Mouse (Mus musculus) ZHBTc4 (cell line): Measurements from ENCODE around the gene Areg.

Experiments used
- DNase-seq: peaks from one replicate; pipeline ENCODE4 v3.0.0-alpha.2; 2011; ENCODE audit warnings: low read depth, low spot score

The Areg gene

DNA sequence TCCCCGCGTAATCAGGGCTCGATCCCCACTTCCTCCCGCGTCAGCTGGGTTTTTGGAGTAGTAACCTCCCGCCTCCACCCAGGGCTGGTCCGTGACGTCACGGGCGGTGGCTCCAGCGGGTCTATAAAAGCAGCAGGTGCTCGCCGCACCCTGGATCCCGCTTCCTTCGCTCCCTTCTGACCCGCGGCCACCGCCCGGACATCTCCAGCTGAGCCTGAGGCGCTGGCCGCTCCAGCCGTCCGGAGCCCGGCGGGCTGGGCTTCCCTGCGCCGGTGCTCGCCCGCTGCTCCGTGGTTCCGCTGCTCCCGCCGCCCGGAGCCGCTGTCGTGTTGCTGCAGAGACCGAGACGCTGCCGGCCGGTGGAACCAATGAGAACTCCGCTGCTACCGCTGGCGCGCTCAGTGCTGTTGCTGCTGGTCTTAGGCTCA, at the start of gene Areg:
Areg (plus strand) TSS at position 154 of the 428 bp plus-strand sequence.
- peak; percentile 63 for DNase-seq

DNA sequence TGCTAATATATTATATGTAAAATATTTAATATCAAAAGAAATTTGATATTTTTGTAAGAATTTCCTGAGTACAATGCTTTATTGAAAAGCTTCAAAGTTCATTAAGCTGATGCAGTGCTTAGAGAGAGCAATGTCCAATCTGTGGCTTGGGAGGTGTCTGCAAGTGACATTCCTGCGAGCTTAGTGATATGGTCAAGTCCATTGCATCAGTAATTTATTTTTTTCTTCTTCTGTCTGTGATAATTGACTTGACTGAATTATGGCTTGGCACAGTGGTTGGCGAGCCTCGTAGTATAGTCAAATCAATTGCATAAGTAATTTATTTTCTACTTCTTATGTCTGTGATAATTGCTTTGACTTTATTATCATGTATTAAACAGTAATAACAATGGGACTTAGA, 49.1 kb upstream of the Areg start:
- DNase-seq: no peak

DNA sequence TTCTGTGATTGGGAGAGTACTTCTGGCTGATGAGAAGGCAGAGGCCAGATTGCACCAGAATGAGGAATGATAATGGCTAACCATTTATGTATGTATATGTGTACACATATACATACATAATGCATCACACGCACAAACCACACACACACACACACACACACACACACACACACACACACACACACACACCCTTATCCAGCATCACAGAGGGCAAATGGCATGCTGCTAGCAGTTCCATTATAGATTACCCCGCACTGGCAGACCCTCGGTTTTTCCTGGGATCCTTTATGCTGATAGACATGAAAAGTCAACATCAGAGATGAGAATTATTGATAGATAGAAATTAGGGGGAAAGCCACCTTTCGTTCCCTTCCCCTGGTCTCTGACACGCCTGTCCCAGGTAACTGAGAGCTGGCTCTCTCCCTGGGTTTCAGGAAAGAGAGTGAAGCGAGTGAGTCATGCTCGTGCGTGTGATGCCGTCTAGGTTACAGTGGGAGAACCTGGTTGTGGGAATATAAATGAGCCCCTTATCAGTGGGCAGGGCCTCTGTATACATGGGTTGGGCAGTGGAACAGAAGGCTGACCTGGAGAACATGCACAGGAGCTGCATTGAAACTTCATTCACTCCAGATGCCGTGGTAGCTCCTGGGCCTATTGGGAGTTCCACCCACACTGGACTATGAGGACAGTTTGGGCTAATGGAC, 41.3 kb upstream of the Areg start:
- DNase-seq: no peak

DNA sequence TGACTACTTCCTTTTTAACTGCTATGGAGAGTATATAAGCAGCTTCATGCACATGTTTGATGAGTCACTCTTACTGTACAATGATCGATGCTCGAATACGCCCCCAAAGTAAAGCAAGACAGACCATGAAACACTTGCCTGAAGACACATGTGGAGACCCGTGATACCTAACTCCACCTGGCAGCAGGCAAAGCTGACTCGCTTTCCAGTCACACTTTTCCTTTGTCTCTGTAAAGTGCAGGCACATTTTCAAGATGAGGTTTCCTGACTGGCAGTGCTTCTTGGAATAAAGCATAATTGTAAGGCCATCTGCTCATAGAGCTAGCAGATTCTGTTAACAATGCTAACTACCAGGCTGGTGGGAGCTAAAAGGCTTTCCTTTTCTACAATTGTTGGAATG, 37.7 kb upstream of the Areg start:
- no peak for DNase-seq

DNA sequence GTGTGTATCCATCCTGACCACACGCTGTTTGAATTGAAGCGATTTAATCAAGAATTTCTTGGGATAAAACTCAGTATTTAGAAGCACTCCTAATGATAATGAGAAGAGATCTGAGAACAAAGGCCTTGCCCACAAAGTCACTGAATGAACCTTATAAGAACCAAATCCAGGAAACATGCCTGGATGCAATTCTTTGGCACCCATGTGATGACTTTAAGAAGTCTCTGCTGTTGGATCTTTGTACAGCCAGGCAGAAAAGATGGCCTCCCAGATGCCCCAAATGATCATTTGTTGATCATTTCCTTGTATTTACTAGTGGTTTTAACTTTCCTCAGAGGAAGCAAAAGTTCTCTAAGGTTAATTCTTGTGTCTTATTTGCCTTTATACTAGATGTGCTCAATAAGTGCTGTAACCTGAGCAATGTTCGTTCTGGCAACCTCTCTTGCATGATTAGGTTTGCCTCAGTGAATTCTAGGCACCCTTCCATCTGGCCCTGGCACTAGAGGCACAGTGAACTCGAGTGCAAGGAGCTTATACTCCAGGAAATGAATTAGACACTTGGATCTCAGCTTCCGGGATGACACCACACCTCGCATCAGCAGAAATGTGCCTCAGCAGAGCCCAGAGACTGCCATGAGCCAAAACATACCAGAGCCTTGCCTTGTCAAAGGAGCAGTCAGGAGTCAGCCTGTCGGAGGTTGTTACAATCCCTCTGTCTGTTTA, 35.3 kb upstream of the Areg start:
- DNase-seq: no peak

GRCm38 (mm10) chr5:91106248-91106647, 33.2 kb upstream of the Areg start:
- DNase-seq: no peak

DNA sequence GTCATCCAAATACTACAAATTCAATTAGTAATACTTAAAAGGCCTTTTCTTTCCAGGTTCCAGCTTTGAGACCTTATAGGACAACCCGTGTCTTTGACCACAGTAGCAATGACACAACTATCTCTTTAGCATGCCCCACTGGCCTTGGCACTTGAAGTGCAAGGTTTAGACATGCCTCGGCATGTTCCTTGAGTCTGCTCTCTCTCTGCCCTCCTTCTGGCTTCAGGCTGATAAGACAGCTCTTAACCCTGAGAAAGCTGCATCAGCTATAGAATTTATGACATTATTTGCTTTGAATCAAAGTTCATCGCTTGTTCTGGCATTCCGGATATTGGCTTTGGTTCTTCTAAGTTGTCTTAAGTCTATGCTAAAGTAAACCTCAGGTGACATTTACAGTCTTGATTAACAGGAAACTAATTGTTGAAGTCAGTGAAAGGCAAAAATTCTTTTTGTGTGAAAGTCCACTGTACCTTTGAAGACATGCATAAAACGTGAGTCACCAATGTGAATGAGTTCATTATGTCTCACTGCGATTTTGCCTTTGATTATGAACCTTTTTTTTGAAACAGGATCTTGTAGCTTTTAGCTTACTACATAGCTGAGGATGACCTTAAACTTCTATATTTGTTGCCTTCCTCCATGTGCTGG, 29.3 kb upstream of the Areg start:
- peak; percentile 22 for DNase-seq

- no peak for DNase-seq
Observed at GRCm38 (mm10) chr5:91111019-91111418, 28.4 kb upstream of the Areg start.

- no peak for DNase-seq
Observed at GRCm38 (mm10) chr5:91113967-91114366, 25.4 kb upstream of the Areg start.

- no peak for DNase-seq
Observed at GRCm38 (mm10) chr5:91114574-91114973, 24.8 kb upstream of the Areg start.

- no peak for DNase-seq
Observed at GRCm38 (mm10) chr5:91118618-91119017, 20.8 kb upstream of the Areg start.

DNA sequence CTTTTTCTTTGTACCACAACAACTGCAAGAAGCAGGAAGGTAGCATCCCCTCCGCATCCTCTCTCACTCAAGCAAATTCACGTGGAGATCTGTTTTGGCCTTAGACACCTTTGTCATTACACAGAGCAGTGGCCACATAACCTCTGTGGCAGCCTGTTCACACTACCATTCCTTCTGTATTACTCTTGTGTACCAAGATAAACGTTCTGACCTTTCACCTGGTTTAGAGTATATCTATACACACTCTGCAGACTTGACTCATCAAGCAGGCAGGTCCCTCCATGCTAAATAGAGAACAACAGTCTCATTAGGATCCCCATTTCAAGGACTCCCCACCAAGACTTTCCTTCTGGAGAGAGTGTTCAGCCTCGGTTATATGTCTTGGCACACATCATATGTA, 16.0 kb upstream of the Areg start:
- DNase-seq: no peak

DNA sequence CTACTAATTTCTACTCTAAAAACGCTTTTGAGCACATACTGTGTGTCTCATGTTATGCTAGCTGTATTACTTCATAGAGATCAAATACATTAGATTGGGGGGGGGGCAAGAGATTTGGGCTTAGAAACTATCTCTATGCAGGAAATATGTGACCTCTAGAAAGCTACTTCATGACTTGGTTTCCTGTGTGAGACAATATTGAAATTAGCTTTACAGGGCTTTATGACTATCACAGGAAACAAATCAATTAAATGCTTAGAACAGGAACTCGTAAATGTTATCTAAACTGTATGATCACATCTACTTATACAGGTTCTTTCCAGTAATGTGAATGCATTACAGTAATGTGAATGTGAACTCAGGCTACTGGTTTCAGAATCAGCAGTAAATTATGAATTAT, 15.3 kb upstream of the Areg start:
- no peak for DNase-seq

- no peak for DNase-seq
Observed at GRCm38 (mm10) chr5:91126623-91127022, 12.8 kb upstream of the Areg start.

- DNase-seq: no peak
Observed at GRCm38 (mm10) chr5:91134961-91135360, 4.4 kb upstream of the Areg start.

- no peak for DNase-seq
Observed at GRCm38 (mm10) chr5:91138970-91139369, 429 bp upstream of the Areg start.

DNA sequence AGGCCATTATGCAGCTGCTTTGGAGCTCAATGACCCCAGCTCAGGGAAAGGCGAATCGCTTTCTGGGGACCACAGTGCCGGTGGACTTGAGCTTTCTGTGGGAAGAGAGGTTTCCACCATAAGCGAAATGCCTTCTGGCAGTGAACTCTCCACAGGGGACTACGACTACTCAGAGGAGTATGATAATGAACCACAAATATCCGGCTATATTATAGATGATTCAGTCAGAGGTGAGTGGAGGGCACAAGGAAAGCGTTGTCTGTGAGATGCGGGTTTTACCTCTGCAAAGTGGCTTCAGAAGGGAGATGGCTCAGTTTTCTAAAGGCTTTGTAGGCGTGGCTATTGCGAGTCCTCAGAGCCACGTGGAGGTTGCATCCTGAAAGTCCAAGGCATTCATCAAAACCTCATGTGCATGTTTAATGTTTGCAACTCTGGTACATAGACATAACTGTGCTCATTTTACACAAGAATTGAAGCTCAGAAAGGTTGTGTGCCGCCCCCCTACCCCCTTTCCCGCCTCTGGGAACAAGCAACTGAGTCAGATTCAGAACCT, 1.6 kb downstream of the Areg start:
- no peak for DNase-seq

GRCm38 (mm10) chr5:91144971-91145370, 5.6 kb downstream of the Areg start:
- no peak for DNase-seq

DNA sequence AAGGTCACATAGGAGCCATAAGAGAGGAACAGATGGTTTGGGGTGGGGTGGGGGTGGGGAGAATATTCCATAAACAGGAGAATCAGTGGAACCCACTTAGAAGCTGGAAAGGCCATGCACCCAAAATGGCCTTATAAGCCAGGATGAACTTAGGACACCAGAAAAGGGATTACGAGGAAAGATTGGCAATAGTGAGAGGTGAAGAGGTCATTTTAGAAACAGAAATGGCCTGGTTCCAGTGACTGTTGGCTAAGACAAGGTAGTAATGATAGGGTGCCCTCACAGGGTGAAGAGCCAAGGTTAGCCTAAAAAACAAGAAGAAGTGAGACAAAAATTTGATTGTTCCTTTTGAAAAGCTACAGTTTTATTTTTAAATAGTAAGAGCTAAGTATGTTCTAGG, 7.6 kb downstream of the Areg start:
- no peak for DNase-seq

- DNase-seq: no peak
Observed at GRCm38 (mm10) chr5:91148054-91148453, 8.7 kb downstream of the Areg start.

DNA sequence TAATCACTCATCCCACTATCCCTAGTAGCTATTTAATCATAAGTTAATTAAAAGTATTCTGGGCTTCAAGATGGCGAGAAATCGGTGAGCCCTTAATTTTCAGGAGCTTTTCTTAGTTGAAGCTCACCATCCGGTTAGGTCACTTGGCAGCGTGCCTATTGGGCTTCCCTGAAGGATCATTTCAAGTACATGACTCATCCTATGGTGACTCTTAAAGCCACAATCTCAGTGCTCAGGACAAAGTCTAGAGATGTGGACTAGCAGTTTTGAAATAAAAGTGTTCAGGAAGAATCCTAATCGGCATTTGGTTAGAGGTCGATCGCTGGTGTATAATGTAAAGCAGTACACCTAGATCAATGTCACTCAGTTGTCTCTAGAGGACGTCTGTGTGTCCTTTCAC, 17.3 kb downstream of the Areg start:
- DNase-seq: no peak

- DNase-seq: no peak
Observed at GRCm38 (mm10) chr5:91157169-91157568, 17.8 kb downstream of the Areg start.

- DNase-seq: no peak
Observed at GRCm38 (mm10) chr5:91162787-91163186, 23.4 kb downstream of the Areg start.
